Mouse (Mus musculus) kidney, adult 2 months (tissue): Measurements from ENCODE around the gene Gm45808.

ENCODE experiments used
- CTCF ChIP-seq: fragments of 200-500 bp; conservative IDR thresholded peaks from 2 replicates; pipeline ENCODE4 v1.5.1; 2011; ENCODE audit warnings: low read depth, mild to moderate bottlenecking, control low read depth, low read length, moderate library complexity, mixed read lengths; ENCODE audit not compliant: insufficient read depth, insufficient read length
- POLR2A ChIP-seq: fragments of 200-500 bp; IDR thresholded peaks from one replicate; pipeline ENCODE4 v1.6.1; 2011; ENCODE audit warnings: low read depth, low read length, control low read depth

DNA sequence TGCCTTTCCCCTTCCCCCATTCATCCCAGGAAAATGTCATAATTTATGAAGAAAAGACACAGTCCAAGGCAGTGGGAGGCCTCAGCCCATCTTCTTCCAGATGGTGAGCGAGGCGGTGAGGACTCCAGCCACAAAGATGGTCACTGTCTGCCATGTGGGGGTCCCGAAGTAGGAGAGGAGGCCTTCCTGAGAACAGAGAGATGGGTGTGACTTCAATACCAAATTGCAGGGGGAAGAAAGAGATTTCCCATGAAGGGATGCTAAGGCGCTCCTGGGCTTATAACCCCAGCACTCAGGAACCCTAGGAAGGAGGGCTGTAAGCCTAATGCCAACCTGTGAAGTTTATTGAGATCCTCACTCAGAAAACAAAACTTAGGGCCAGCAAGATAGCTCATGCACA is 24.8 kb downstream of the Gm45808 start:
- TF ChIP-seq POLR2A (no peak), CTCF (no peak)
